Mouse (Mus musculus): ENCODE data around the gene Zkscan1. TPM values are rescaled to one million over a fixed set of nuclear protein-coding genes. Genes with fewer than 3 reads are reported as not detected.
"Not testable (repeated sequence)": the region's sequence is repeated elsewhere in the genome, so short reads cannot be mapped to it uniquely, and the experiment has no call there.

Gene Zkscan1
- 22.7 and 25.4 TPM in 2 replicates for polyA plus RNA-seq (2015; fragmentation: Nextera tagmentation; extraction: Ambion mirVana)

DNA sequence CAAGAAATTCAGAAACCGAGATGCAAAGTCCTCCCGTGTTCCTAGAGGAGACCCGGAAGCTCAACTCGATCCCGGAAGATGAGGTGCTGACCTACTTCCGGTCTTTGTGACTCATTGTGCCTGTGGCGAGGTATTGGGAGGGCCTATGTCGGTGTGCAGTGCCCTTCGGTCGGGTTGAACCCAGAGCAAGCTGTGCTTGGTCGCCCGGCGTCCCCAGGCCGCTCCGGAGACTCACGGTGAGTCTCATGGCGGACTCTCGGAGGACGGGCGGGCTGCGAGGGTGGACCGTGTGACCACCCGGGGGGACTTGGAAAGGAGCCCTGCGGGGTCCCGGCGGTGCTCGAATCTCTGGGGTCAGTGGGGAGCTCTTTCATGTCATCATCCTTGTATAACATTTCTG is at the start of gene Zkscan1:
Zkscan1 (plus strand) TSS at position 89 of the 400 bp plus-strand sequence.
- Histone ChIP-seq H3K36me3 (ENCODE audit: control insufficient read depth, insufficient read depth, low read length) (no peaks in the 10 kb centered on the region; the same call in 1 of the 2 replicates), H3K27ac (ENCODE audit: low read length) (peak within 1 kb of the TSS; percentile 83), H3K9me3 (replicated peaks; ENCODE audit: control insufficient read depth, low read length, poor library complexity, severe bottlenecking) (no peaks in the 10 kb centered on the region), H3K4me3 (ENCODE audit: low read depth, low read length) (peak within 1 kb of the TSS; percentile 79), H3K4me1 (ENCODE audit: control insufficient read depth, insufficient read depth, low read length) (peaks cover 29% of the 10 kb centered on the region), H3K27me3 (ENCODE audit: control insufficient read depth, insufficient read depth, low read depth, low read length) (no peaks in the 10 kb centered on the region), H3K4me2 (ENCODE audit: low read length) (peak within 1 kb of the TSS; percentile 89), H3K9ac (ENCODE audit: low read depth, low read length) (peak within 1 kb of the TSS; percentile 95)
- peak; percentile 96 for ATAC-seq
- WGBS = under 1% methylated on average over 27 of the region's 27 CpGs

DNA sequence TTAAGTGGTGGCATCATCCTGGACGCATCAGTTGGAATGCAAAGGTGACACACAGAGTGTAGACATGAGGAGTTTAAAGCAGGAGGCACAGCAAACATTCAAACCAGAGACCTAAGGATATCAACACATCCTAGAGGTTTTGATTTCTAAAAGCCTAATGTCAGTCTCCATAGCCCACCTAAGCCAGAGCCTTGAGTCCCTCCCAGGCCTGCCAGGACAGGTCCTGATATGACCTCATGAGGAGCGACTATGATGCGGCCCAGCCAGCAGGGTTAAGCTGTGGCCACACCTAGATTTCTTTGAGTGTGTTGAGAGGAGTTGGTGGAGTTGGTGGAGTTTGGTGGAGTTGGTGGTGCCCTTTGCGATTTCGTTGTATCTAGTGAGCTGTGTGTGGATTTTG is 32.0 kb upstream of the Zkscan1 start, which contains the start of gene Smok3c:
Smok3c (plus strand) TSS at position 301 of the 400 bp plus-strand sequence.
- not testable (repeated sequence) for H3K27me3 ChIP-seq (ENCODE audit: control insufficient read depth, insufficient read depth, low read depth, low read length); H3K9ac ChIP-seq (ENCODE audit: low read depth, low read length); H3K4me2 ChIP-seq (ENCODE audit: low read length); H3K27ac ChIP-seq (ENCODE audit: low read length); ATAC-seq; H3K4me1 ChIP-seq (ENCODE audit: control insufficient read depth, insufficient read depth, low read length); H3K9me3 ChIP-seq (replicated peaks; ENCODE audit: control insufficient read depth, low read length, poor library complexity, severe bottlenecking); H3K36me3 ChIP-seq (ENCODE audit: control insufficient read depth, insufficient read depth, low read length); H3K4me3 ChIP-seq (ENCODE audit: low read depth, low read length)
- WGBS = no CpG with 5 or more reads among the region's 5 CpGs

DNA sequence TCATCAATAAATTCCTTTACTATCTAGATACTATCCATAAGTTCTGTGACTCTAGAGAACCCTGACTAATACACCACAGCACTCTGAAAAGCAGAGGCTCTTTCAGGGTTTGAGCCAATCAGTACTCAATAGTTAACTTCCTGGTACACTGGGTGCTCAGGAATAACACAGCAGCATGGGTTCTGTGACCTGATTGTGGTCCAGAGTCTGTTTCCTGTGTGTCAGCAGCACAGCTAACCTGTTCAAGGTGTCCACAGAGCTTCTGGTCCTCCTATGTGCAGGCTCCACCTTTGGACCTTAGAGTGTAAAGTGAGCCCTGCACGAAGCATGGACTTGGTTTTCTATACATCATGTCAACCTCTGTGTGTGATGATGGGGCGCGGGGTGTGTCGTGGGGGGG is 11.1 kb upstream of the Zkscan1 start:
- H3K9ac ChIP-seq (ENCODE audit: low read depth, low read length) = no peak overlapping the region
- H3K4me3 ChIP-seq (ENCODE audit: low read depth, low read length) = no peak overlapping the region
- no peaks in the 10 kb centered on the region for H3K4me1 ChIP-seq (ENCODE audit: control insufficient read depth, insufficient read depth, low read length)
- ATAC-seq = no peak
- H3K9me3 ChIP-seq (replicated peaks; ENCODE audit: control insufficient read depth, low read length, poor library complexity, severe bottlenecking) = no peaks in the 10 kb centered on the region
- no peak overlapping the region for H3K27ac ChIP-seq (ENCODE audit: low read length)
- no peak overlapping the region for H3K4me2 ChIP-seq (ENCODE audit: low read length)
- H3K36me3 ChIP-seq (ENCODE audit: control insufficient read depth, insufficient read depth, low read length) = no peaks in the 10 kb centered on the region
- 82% methylated on average over 4 of the region's 4 CpGs for WGBS
- no peaks in the 10 kb centered on the region for H3K27me3 ChIP-seq (ENCODE audit: control insufficient read depth, insufficient read depth, low read depth, low read length)

DNA sequence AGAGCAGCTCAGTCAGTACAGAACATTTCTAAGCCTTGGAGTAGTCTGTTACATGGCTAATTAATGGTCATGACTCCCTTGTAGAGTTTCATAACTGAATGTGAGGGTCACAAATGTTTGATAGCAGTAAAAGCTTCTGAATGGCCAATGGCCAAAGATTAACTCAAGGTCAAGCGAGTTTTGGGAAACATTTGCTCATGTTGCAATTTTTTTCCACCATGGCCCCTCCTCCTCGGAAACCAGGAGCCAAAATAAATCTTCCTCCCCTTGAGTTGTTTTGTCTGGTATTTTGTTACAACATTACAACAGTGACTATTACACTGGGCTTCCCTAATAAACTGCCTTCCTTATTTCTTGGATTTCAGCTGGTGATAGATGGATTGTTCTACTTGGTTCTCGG is 9.2 kb upstream of the Zkscan1 start:
- 76% methylated on average over 3 of the region's 3 CpGs for WGBS
- Histone ChIP-seq H3K27ac (ENCODE audit: low read length) (no peak overlapping the region), H3K4me3 (ENCODE audit: low read depth, low read length) (no peak overlapping the region), H3K4me1 (ENCODE audit: control insufficient read depth, insufficient read depth, low read length) (no peaks in the 10 kb centered on the region), H3K9me3 (replicated peaks; ENCODE audit: control insufficient read depth, low read length, poor library complexity, severe bottlenecking) (no peaks in the 10 kb centered on the region), H3K27me3 (ENCODE audit: control insufficient read depth, insufficient read depth, low read depth, low read length) (no peaks in the 10 kb centered on the region), H3K9ac (ENCODE audit: low read depth, low read length) (no peak overlapping the region), H3K4me2 (ENCODE audit: low read length) (no peak overlapping the region), H3K36me3 (ENCODE audit: control insufficient read depth, insufficient read depth, low read length) (no peaks in the 10 kb centered on the region)
- no peak for ATAC-seq

DNA sequence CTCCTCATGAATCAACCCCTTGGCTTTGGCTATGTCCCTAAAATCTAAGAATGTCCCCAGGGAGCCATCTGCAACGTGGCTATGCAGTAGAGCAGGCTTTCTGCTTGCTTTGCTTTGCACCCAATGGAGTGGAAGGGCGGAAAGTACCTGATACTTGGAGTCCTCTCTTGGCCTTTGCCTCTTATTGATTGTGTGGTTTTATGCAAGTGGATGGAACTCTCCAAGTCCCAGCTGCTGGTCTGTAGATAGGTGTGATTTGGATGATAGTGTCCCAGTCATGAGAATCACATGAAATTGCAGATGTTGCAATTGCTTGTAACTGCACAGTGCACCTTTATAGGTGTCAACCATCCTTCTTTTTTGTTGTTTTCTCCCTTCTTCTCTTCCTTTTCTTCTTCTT is 8.7 kb upstream of the Zkscan1 start:
- 54% methylated on average over 2 of the region's 2 CpGs for WGBS

DNA sequence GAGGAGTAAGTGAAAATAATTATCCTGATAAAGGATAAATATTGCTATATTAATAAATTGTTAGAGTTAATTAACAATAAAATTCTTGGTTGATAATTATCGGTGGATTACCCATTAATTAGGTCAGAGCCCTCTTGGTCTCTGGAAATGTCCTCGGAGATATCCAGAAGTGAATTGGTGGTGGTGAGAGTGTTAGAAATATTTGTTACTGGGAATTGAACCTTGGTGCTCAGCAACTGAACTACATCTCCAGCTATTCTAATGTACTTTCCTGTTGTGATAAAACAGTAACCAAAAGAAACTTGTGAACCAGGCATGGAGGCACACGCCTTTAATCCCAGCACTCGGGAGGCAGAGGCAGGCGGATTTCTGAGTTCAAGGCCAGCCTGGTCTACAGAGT is 4.4 kb upstream of the Zkscan1 start:
- H3K9ac ChIP-seq (ENCODE audit: low read depth, low read length) = no peak overlapping the region
- H3K9me3 ChIP-seq (replicated peaks; ENCODE audit: control insufficient read depth, low read length, poor library complexity, severe bottlenecking) = no peaks in the 10 kb centered on the region
- 89% methylated on average over 5 of the region's 5 CpGs for WGBS
- H3K27ac ChIP-seq (ENCODE audit: low read length) = no peak overlapping the region
- H3K4me1 ChIP-seq (ENCODE audit: control insufficient read depth, insufficient read depth, low read length) = peaks cover 4% of the 10 kb centered on the region; the same call in 1 of the 2 replicates
- no peak overlapping the region for H3K4me2 ChIP-seq (ENCODE audit: low read length)
- no peak overlapping the region for H3K4me3 ChIP-seq (ENCODE audit: low read depth, low read length)
- H3K27me3 ChIP-seq (ENCODE audit: control insufficient read depth, insufficient read depth, low read depth, low read length) = no peaks in the 10 kb centered on the region
- ATAC-seq = no peak
- H3K36me3 ChIP-seq (ENCODE audit: control insufficient read depth, insufficient read depth, low read length) = no peaks in the 10 kb centered on the region

More for the DNA sequence above, 8.7 kb upstream of the Zkscan1 start:
- H3K4me1 ChIP-seq (ENCODE audit: control insufficient read depth, insufficient read depth, low read length) = no peaks in the 10 kb centered on the region
- no peak overlapping the region for H3K27ac ChIP-seq (ENCODE audit: low read length)
- no peaks in the 10 kb centered on the region for H3K9me3 ChIP-seq (replicated peaks; ENCODE audit: control insufficient read depth, low read length, poor library complexity, severe bottlenecking)
- no peak overlapping the region for H3K4me3 ChIP-seq (ENCODE audit: low read depth, low read length)
- no peak for ATAC-seq
- H3K4me2 ChIP-seq (ENCODE audit: low read length) = no peak overlapping the region
- H3K27me3 ChIP-seq (ENCODE audit: control insufficient read depth, insufficient read depth, low read depth, low read length) = no peaks in the 10 kb centered on the region
- no peaks in the 10 kb centered on the region for H3K36me3 ChIP-seq (ENCODE audit: control insufficient read depth, insufficient read depth, low read length)
- H3K9ac ChIP-seq (ENCODE audit: low read depth, low read length) = no peak overlapping the region

DNA sequence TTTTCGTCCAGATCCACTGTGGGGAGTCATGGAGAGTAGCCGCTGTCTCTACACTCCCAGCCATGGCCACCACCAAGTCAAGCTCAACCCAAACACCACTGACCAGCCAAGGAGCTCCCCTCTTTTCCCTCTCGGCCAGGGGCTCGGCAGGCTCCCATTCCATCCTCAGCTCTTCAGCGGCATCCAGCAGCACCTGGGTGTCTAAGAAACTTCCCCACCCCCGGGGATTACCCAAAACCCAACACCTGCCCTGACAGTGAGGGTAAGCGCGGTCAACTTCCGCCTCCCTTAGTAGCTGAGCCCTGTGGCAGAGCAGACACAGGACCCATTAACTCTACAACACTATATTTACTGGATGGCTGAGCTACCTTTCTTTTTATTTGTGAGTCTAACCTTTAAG is 3.4 kb upstream of the Zkscan1 start:
- Histone ChIP-seq H3K27ac (ENCODE audit: low read length) (no peak overlapping the region), H3K4me1 (ENCODE audit: control insufficient read depth, insufficient read depth, low read length) (peaks cover 10% of the 10 kb centered on the region), H3K4me2 (ENCODE audit: low read length) (no peak overlapping the region), H3K36me3 (ENCODE audit: control insufficient read depth, insufficient read depth, low read length) (no peaks in the 10 kb centered on the region), H3K9ac (ENCODE audit: low read depth, low read length) (no peak overlapping the region), H3K27me3 (ENCODE audit: control insufficient read depth, insufficient read depth, low read depth, low read length) (no peaks in the 10 kb centered on the region), H3K9me3 (replicated peaks; ENCODE audit: control insufficient read depth, low read length, poor library complexity, severe bottlenecking) (no peaks in the 10 kb centered on the region), H3K4me3 (ENCODE audit: low read depth, low read length) (no peak overlapping the region)
- WGBS = 89% methylated on average over 9 of the region's 9 CpGs
- ATAC-seq = no peak

DNA sequence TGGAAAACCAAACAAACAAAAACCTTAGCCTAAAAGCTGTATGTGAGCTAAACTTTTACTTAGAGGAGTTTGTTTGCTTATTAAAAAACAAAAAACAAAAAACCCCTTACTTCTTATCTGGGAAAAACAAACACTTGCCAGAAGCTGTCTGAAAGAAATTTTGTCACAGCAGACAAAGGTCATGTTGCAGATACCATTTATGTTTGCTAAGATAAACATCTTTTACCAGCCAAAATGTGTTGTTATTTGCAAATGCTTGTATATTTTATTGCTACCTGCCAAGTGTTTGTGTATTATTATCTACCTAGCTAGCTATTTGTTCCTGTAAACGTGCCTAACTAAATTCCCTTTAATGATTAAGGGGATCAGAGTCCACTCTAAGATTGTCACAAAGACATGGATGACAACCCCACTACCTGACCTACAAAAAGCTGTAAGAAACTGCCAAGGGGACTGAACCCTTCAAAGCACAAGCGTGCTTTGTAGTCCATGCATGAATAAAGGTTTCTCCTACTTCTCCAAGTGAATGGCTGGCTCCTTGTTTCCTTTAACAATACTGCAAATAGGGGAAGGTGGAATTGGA is 1.5 kb upstream of the Zkscan1 start:
- no peaks in the 10 kb centered on the region for H3K9me3 ChIP-seq (replicated peaks; ENCODE audit: control insufficient read depth, low read length, poor library complexity, severe bottlenecking)
- H3K4me3 ChIP-seq (ENCODE audit: low read depth, low read length) = no peak overlapping the region
- H3K36me3 ChIP-seq (ENCODE audit: control insufficient read depth, insufficient read depth, low read length) = no peaks in the 10 kb centered on the region
- no peak overlapping the region for H3K27ac ChIP-seq (ENCODE audit: low read length)
- H3K9ac ChIP-seq (ENCODE audit: low read depth, low read length) = no peak overlapping the region
- H3K27me3 ChIP-seq (ENCODE audit: control insufficient read depth, insufficient read depth, low read depth, low read length) = no peaks in the 10 kb centered on the region
- no peak for ATAC-seq
- H3K4me2 ChIP-seq (ENCODE audit: low read length) = no peak overlapping the region
- 69% methylated on average over 2 of the region's 2 CpGs for WGBS
- peaks cover 29% of the 10 kb centered on the region for H3K4me1 ChIP-seq (ENCODE audit: control insufficient read depth, insufficient read depth, low read length)

DNA sequence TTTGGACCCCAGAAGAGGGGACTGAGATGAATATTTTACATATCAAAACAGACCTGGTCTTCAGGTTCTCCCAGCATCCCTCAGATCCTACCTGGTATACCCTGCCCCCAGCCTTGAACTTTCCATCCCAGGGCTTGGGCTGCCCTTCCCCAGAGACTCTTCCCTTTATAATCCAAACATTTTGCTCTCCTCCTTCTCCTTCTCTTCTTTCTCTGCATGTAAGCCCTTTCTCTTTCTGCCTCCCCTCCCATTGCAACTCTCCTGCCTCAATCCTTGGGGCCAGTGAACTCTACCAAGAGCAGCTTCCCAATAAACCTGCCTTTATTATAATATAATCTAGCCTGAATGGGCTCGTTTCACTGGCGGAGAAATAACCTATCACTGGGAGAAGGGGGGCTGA is 948 bp upstream of the Zkscan1 start:
- Histone ChIP-seq H3K9me3 (replicated peaks; ENCODE audit: control insufficient read depth, low read length, poor library complexity, severe bottlenecking) (no peaks in the 10 kb centered on the region), H3K36me3 (ENCODE audit: control insufficient read depth, insufficient read depth, low read length) (no peaks in the 10 kb centered on the region; the same call in 1 of the 2 replicates), H3K27me3 (ENCODE audit: control insufficient read depth, insufficient read depth, low read depth, low read length) (no peaks in the 10 kb centered on the region), H3K4me1 (ENCODE audit: control insufficient read depth, insufficient read depth, low read length) (peaks cover 29% of the 10 kb centered on the region), H3K27ac (ENCODE audit: low read length) (no peak overlapping the region), H3K4me2 (ENCODE audit: low read length) (no peak overlapping the region), H3K9ac (ENCODE audit: low read depth, low read length) (no peak overlapping the region), H3K4me3 (ENCODE audit: low read depth, low read length) (no peak overlapping the region)
- 98% methylated on average over 2 of the region's 2 CpGs for WGBS
- no peak for ATAC-seq

Measured in midbrain, embryonic 16.5 days (tissue).